Mouse (Mus musculus) adrenal gland, postnatal 10 days (tissue): ENCODE data around the gene Gm9913. TPM values are rescaled to one million over a fixed set of nuclear protein-coding genes. Genes with fewer than 3 reads are reported as not detected.
A peak's percentile ranks its signal among the peaks of the same experiment; 100 is the strongest.

Experiments
- DNase-seq: peaks from one replicate; pipeline ENCODE4 v3.0.0; 2021; ENCODE audit warnings: mixed read lengths
- long read RNA-seq, 2 experiments: library from polyadenylated mRNA; stranded (forward); transcript quantifications; one replicate each; pipeline ENCODE4 v2.0.0; 2021
- total RNA-seq, 2 experiments: library from RNA; stranded (reverse); gene quantifications; 2 replicates each; pipeline ENCODE4 v1.2.3; 2021

The Gm9913 gene
- total RNA-seq: under 1 TPM in 1 of 2 experiments, not detected in 1; 0.36 TPM
- long read RNA-seq, experiment 1: 0 reads
- long read RNA-seq, experiment 2: 0 reads

DNA sequence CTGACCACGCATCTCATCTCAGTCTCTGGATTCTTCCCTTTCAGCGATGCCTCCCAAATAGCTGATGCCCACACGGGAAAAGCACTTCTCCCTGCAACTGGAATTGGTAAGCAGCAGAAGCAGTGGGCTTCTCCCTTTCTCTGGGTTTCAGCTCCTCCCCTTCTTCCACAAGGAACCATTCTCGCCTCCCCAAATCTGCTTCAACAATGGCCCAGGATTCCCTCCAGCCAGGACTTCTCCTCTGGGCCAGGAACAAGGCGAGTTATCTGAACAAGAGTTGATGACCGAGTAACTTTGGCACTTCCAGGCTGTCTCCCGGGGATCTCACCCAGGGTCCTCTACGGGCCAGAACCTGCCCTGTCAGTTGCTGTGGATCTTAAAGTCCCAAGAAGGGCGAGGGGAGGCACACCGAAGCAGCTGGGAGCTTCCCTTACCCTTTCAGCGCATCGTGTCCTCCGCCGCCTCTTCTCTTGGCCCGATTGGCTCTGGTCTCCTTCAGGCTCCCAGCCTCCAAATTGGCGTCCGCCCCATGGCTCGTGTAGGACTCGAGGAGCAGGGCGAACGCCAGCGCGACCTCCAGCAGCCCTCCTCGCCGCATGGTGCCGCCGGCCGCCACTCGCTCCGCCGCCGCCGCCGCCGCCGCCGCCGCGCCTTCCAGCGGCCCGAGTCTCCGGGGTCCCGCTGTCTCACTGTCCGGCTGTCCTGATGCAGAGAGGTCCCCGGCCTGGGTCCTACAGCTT lies at the start of gene Gm9913:
Gene Gm9913 (plus strand): TSS at position 84 of the 740 bp plus-strand sequence.
- peak; percentile 63 for DNase-seq

DNA sequence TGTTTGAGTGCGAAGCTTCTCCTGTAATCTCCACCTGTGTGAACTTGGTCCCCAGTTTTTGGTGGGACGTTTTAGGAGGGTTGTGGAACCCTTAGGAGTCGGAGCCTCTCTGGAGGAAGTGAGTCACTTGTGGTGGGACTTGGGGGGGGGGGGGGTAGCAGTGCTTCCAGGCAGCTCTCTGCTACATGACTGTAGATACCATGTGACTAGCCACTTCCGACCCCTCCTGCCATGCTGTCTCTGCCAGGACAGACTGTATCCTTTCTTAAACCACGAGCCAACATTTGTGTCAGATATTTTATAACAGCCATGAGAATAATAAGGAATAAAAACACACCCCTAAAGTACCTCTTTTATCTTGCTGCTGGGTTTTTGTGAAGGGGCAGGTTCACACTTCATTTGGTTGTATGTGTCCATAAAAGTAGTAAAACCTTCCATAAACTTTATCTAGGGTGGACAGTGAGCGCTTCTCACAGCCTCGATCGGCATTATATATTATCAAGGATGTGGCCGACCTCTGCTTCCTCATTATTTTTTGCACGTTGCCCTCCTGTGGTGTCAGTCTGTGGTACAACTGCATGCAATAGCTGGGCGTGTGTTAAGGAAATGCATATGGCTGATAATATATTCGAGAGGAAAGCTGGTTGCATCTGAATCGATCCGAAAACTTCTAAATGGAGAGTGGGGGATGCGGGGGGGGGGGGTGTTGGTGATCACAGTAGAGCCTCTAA lies 48.7 kb upstream of the Gm9913 start:
- no peak for DNase-seq

DNA sequence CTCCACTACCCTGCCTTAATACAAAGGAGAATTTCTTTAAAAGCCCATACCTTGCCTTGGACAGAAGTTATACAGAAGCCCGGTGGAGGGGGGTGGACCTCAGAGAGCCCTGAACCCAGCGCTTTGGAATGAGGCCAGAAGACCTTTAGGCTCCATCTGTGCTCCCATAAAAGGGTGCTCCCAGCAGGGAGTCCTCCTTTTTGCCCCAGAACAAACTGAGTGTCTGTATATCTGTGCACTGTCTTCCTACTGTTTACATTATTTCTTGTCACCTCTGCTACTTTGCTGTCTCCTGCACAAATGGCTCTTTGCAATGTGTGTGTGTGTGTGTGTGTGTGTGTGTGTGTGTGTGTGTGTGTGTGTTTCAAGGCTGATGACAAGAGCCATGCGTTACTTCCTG lies 45.8 kb upstream of the Gm9913 start:
- DNase-seq: no peak

DNA sequence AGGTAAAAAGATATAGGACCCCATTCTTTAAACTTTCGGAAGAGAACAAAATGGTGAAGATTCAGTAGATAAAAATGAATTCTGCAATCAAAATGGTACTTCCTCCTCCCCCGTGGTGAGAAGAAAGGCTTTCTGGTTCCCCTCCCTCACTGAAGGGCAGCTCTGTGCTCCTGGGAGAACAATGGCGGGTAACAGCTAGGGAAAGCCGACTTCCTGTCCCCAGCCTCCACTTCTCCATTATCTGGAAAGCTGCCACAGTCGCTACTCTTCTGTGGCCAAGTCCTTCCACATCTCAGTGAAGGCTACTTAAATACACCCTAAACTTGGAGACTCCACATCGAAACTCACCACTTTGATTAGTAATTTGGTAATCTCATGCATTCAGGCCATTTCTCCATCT lies 40.9 kb upstream of the Gm9913 start:
- no peak for DNase-seq

DNA sequence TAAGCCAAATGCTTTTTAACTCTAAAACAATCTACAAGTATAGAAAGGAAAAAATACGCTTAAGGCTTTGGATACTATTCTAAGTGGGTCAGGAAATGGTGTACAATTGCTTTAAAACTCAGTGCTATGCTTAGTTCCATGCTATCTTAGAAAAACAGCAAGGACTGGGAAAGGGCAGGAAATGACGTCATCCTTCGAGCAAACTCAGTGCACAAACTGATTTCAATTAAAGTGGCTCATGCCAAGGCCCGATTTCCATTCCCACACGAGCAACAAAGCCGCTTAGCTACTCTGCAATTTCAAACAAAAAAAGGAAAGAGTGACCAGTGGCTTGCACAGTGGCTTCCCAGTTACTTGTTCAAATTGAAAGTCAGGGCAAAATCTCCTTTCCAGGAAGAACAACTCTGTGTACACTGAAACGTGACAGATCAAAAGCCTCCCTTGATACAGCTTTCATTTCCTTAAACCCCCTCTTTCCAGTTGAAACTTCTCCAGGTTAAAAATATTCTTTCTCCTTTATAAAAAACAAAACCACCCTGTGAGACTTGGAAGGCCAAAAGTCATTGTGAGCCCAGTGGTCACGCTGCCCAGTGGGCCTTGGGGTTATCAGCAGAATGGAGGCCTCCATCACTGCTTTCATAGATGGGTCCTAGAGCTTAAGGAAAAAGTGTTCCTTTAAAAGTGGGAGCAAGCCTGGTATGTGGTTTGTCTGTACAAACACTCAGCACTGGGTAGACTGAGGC lies 34.2 kb upstream of the Gm9913 start:
- peak; percentile 32 for DNase-seq

DNA sequence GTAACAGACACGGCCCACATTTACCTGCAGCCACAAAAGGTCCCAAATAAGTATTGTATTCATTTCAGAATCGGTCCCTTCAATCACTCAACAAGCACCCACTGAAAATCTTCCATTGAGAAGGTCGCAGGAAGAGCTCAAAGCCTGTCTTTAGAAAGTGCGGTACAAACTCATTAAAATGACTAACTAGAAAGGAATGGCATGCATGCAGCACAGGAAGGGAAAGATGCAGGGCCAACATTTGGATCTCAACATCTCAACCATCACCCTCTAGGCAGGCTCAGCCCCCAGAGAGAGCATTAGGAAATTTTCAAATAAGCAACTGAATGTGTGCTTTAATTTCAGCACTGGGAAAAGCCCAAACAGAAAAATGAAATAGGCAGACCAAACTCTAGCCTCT lies 33.2 kb upstream of the Gm9913 start:
- DNase-seq: no peak

DNA sequence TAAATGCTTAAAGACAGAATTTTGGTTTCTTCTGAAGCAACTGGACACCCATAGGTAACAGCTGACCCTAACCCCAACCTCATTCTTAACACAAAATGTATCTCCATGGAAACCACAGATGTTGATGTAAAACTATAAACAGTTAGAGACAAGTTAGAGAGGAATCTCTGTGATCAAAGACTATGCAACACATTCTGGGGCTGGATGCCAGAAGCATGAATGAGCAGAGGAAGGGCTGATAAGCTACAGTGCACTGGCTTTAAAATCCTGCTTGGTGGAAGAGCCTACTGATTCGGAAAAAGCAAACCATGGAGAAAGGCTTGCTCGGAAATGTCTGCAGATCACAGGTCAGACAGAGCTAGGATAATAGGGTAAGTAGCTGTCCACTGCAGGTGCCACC lies 31.7 kb upstream of the Gm9913 start:
- no peak for DNase-seq

DNA sequence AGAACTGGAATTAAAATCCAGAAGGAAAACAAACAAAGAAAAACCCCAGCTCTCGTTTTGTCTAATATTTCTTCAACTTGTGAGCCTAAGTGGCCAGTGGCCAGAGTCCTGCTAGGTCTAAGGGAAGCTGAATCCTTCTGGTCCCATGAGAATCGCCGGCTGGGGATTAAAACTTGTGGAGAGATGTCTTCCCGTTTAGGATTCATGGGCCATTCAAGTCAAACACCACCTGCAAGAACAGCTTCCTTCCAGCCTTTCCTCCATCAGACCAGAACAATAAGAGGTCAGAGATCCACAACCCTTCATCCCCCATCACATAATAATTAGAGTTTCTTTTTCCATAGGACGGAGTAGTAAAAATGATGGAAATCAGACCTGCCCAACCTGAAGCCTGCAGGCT lies 30.2 kb upstream of the Gm9913 start:
- DNase-seq: no peak

DNA sequence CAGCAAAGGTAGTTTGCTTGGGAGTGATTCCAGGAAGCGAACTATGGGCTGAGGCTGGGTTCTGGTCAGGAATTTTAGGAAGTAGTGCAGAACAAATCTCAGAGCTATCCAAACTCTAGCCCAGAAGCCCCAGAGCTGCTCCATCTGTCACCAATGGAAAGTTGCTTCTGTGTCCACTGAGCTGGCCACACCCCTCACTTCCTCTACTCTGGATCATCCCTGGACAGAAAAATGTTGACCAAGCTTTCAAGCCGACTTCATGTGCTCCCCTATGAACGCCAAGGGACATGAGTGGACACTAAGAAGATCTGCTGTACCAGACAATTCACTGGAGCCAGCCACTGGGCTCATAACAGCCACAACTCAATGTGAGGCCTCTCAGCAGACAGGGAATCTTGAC lies 28.7 kb upstream of the Gm9913 start:
- DNase-seq: no peak

DNA sequence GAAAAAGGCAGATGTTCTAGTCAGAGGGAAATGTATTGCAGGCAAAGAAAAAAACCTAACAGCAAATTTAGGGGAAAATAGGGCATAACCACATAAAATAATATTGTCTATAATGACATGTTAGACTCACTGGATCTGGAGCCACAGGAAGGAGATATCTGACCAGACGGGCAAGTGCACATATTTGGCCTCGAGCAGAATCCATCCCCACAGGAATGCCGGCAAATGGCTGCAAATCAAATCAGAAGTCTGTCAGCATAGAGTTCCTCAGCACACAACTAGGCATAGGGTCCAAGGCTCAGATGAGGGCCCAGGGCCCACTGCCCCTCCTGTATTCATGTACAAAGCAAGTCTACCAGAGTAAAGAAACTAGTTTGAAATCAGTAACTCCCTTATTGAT lies 27.5 kb upstream of the Gm9913 start:
- no peak for DNase-seq

DNA sequence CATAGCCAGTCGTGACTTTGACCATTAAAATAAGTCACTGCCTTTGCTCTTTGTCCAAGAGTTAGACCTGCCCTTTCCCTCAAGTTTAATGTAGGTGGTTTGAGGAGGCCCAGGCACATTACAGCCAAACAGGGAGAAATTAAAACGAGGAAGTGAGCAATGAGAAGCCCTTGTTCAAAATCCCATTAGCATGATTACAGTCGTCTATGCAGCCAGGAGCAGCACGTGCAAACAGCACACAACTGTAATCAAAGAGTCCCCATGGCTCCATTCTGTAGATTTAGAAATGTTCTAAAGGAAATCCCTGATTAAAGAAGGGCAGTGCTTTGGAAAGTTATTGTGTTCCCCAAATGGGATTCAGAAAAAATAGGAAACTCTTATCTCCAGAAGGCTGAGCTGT lies 26.2 kb upstream of the Gm9913 start:
- DNase-seq: no peak

DNA sequence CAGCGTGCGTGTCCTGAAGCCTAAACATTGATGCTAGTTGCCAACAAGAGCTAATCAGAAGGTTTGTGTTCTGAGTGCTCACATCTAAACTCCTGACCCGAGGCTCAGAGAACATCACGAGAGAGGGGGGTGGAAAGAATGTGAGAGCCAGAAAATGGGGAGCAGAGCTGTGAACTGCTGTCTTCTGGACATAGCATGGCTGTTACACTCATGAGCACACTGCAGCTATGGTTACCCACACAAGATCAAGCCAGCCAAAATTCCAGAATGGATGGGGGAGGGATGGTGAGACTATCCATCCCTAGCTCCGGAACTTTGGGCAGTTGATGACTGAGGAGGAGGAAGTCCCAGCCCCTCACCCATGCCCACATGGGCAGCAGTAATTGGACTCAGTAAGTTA lies 24.8 kb upstream of the Gm9913 start:
- DNase-seq: no peak

DNA sequence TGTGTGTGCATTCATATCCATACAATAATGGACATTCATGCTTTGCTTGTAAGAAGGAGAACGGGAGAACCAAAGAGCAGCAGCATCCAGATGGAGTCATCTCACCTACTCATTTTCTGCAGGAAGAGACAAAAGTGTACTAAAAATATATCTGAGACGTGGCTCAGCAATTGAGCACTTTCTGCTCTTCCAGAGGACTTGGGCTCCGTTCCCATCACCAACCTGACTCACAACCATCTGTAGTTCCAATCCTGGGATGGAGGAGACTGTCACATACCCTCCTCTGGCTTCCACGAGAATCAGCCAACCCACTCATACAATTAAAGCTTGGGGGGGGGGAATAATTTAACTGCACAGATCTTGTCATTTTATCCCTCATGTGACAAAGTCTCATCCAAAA lies 23.8 kb upstream of the Gm9913 start:
- no peak for DNase-seq

DNA sequence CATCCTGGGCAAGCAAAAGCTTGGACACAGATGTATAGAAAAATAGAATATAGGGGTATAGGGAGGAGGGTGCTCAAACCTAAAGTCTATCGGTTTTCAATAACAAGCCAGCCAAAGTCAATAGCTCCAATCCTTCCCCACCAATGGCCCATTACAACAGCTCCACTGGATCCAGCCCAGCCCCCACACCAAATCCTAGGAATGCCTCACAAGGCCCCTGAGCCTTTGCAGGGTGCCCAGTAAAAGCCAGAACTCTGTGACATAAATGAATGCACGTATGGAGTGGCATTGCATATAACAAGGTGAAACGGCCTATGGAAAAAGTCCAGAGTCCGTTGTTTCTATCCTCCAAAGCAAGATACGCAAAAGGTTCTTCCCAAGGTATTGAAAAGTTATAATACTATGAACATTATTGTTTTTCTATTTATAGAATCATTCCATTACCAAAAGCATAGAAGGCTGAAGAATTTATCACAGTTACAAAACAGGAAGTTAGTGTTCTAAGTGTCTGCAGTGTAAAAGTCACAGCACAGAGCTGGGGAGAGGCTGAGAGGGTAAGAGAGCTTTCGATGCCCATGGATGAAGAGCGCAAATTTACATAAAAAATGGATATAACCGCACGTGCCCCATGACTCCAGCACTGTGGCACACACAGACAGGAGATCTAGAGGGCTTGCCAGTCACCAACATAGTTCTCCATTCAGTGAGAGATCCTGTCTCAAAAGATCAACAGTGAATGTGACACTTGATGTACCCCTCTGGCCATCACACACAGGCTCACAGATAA lies 23.2 kb upstream of the Gm9913 start:
- DNase-seq: no peak

DNA sequence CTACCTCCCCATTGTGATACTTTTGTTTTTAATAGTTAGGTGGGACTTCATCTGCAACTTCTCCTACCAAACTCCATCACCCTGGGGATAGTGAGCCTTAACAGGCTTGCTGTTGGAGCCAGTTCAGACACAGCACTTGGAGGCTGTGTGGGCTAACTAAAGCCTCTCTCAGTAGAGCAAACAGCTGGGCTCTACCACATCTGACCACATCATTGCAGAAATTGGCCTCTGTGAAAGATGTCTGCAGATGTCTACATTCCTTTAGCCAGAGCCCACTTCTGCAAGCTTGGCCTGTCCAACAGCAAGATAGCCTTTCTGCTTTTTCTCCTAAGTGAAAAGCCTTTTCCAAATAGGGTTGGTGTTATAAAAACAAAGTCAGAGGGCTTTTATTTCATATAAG lies 20.7 kb upstream of the Gm9913 start:
- no peak for DNase-seq

DNA sequence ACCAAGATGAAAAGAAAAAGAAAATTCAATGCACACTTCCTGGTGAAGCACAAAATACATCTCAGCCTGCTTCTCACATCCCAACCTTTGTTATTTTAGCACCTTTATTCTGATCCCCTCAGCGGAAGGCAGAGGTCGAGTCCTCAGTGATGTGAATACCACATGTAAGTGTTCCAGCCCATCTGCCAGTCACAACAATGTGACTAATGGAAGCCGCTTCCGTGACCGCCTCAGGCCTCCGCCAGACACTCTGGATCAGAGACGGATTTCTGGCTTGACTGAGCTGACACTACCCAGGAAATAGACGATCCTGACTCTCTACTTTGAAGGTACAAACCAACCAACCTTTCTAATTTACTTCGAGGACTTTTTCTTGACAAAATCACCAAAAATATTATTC lies 20.0 kb upstream of the Gm9913 start:
- no peak for DNase-seq

DNA sequence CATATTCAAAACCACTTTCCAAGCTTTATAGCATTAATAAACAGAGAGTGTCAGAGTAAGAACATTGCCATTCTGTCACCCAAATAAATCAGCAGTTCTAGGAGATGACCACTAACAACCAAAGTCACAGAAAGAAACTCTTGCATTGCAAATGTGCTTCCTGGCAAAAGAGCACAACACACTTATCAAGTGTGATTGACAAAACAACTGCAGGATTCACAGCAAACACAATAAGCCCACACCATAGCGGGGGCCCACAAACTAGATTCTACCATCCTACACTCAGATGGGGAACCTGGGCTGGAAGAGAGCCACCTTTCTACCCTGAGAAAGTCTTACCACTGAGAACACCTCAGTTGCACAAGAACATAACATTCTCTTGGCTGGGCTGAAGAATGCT lies 14.9 kb upstream of the Gm9913 start:
- no peak for DNase-seq

DNA sequence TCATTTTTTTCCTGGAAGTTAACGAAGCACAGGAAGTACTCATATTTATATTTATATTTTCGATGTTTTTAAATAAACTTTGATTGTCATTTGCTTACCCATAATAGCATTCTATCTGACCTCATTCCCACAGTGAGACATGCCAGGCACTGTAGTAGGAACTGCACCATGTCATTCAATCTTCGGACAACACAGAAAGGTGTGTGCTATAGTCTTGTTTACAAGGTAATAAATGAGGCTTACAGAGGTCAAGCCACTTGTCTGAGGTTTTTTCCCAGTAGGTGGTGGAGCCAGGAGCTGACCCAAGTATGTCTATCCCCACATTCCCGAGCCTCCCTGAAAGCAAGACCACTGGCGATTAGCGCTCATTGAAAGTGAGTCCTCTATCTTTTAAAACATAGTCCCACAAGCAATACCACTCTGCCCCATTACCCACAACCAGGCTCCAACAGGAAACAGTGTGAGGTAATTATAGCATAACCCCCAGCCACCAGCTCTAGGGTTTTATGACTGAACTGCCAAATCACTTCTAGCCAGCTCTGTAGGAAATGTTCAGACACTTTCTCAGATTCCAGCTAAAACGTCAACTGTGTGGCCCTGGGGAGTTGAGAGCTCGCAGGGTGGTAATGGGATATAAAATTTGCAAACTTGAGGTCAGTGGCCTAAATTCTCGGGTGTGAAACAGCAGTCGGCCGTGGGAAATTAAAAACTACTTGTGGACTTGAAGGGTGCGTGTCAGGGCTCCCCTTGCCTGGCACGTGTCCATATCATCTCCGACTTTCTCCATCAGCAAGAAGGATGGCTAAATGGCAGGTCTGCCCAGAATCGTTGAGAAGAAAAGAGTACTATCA lies 12.6 kb upstream of the Gm9913 start:
- DNase-seq: no peak

DNA sequence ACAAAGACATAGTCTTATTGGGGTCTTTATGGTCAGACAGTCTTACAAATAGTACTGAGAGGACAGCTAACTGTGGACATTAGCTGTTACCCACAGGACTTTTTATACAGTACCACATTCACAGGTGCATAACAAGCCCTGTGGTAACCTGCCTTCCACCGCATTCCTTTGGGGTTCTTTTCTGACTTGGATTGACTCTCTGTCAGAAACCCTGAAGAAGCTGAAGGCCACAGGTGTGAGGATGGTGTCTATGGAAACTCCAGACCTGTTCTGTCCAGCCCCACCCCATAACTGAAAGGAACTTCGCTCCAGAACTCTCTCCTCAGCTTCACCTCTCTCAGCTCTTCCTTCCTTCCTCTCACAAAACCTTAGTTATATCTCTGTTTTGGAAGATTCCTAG lies 10.6 kb upstream of the Gm9913 start:
- DNase-seq: no peak

DNA sequence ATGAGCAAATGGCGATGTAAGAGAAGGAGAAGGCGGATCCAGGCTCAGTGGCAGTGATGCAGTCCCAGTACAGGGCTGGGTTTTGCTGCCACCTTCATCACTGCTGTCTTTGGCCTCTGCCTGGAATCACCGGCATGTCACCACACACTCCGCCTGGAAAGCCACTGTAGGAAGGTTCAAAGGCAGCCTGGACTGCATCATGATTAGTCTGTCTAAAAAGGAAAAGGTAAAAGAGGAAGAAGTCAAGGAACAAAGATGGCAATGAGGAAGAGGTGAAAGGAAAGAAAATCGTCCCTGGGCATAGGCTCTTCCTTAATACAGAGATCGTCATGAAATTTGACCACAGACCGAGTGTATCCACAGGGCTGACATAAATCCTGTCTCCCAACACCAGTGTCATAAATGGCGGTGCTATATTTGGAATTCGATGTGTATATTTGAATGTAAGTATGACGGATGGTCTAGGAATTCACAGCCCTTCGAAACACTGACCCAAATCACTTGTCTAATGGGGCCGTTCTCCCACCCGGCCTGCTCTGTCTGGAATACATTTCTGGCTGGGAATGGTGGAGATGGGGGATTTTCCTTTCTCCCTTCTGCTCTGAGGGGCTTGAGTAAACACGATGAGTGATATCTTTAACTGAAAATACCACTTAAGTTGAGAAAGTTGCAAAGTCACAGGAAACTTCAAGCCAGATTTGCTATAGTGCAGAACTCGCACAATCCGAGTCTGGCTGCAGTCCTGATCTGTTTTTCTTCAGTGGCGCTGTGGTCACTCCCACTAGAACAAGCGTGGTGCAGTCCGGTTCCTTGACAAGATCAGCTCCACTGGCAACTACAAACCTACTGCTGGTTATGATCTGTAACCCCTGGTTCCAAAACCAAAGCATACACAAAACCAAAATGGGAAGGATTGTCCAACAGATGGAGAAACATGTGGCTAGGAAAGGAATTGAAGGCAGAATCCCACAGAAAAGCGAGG lies 9.8 kb upstream of the Gm9913 start:
- no peak for DNase-seq
